Mouse (Mus musculus) ES-Bruce4 (cell line): ENCODE data around the gene Rgs11. TPM values are rescaled to one million over a fixed set of nuclear protein-coding genes. Genes with fewer than 3 reads are reported as not detected.
A peak's percentile ranks its signal among the peaks of the same experiment; 100 is the strongest.

Source experiments
- H3K27ac ChIP-seq: 2 replicates; pipeline ENCODE4 v1.5.1; 2012; ENCODE audit warnings: low read length, inconsistent platforms; ENCODE audit not compliant: insufficient read depth
- H3K27me3 ChIP-seq: 2 replicates; pipeline ENCODE4 v1.6.1; 2012; ENCODE audit warnings: mild to moderate bottlenecking, low read length, inconsistent platforms; ENCODE audit not compliant: control insufficient read depth, poor library complexity, insufficient read depth, severe bottlenecking
- H3K36me3 ChIP-seq: 2 replicates; pipeline ENCODE4 v1.6.1; 2012; ENCODE audit warnings: inconsistent platforms, mild to moderate bottlenecking, low read length, moderate library complexity; ENCODE audit not compliant: control insufficient read depth, poor library complexity, insufficient read depth, severe bottlenecking
- H3K4me1 ChIP-seq: one replicate; pipeline ENCODE4 v1.8.1; 2011; ENCODE audit warnings: low read length; ENCODE audit not compliant: control insufficient read depth, insufficient read depth
- H3K4me3 ChIP-seq: 2 replicates; pipeline ENCODE4 v1.5.1; 2011; ENCODE audit warnings: low read depth, mild to moderate bottlenecking, low read length
- H3K9ac ChIP-seq: 2 replicates; pipeline ENCODE4 v1.6.1; 2012; ENCODE audit warnings: low read depth, mild to moderate bottlenecking, inconsistent platforms; ENCODE audit not compliant: poor library complexity, severe bottlenecking
- H3K9me3 ChIP-seq: replicated peaks from 2 replicates; pipeline ENCODE4 v1.6.1; 2012; ENCODE audit warnings: mild to moderate bottlenecking, low read length, inconsistent platforms; ENCODE audit not compliant: control insufficient read depth, poor library complexity, insufficient read depth, severe bottlenecking
- CTCF ChIP-seq: IDR thresholded peaks from one replicate; pipeline ENCODE4 v1.8.1; 2011; ENCODE audit warnings: low read depth, low read length
- EP300 ChIP-seq: IDR thresholded peaks from 2 replicates; pipeline ENCODE4 v1.6.1; 2011; ENCODE audit warnings: low read depth, low read length; ENCODE audit not compliant: insufficient read depth
- POLR2A ChIP-seq: IDR thresholded peaks from one replicate; pipeline ENCODE4 v1.8.1; 2011; ENCODE audit warnings: low read length; ENCODE audit not compliant: insufficient read depth
- polyA plus RNA-seq: library from polyadenylated mRNA; stranded (reverse); fragments of >200 nt; gene quantifications from 2 replicates; pipeline ENCODE4 v1.2.4, GENCODE M21; 2011; ENCODE audit warnings: low read depth; ENCODE audit not compliant: missing spikeins, insufficient read depth, insufficient read length

Rgs11 gene
- polyA plus RNA-seq, 1 experiment = 2.4 TPM

DNA sequence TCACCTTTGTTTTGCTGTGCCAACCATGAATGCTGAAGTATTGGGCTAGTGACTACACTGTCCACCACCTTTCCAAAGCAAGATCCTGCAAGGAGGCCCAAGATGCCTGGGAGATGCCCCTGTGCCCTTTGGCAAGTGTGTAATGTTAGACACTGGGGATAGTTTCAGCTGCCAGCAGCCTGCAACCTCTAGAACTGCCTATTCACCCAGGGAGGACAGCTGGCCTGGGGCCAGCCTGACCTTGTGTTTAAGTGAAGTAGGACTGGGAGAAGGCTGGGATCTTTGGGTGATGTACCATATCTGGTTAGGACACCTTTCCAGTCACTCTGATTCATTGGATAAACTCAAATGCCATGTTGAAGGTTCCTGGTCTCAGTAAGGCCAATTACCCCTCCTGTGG is 753 bp upstream of the Rgs11 start:
- no peaks in the 10 kb centered on the region; the same call in 1 of the 2 replicates for H3K27me3 ChIP-seq
- TF ChIP-seq CTCF = no peak
- TF ChIP-seq POLR2A = no peak
- TF ChIP-seq EP300 = no peak
- no peaks in the 10 kb centered on the region for H3K36me3 ChIP-seq
- H3K4me3 ChIP-seq = no peak overlapping the region
- no peak overlapping the region for H3K27ac ChIP-seq
- no peaks in the 10 kb centered on the region for H3K9me3 ChIP-seq
- peaks cover 4% of the 10 kb centered on the region for H3K4me1 ChIP-seq
- H3K9ac ChIP-seq = no peak overlapping the region

DNA sequence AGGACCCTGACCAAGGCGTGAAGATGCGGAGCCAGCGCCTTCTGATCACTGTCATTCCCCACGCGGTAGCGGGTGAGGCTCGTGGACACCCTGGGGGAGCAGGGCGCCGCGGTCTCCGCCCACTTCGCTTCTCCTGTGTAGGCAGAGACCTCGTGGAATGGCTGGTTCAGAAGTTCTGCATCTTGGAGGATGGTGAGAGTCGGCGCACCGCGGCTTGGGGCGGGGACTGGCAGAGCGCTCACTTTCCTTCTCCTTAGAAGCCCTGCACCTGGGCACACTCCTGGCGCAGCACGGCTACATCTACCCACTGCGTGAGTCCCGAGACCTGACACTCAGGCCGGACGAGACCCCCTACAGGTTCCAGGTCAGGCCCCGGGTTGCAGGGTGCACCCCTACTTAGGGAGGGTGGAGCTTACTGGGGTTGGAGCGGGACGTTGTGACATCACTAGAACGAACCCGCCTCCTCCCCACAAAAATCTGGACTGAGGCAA is 615 bp downstream of the Rgs11 start:
- H3K9me3 ChIP-seq = no peaks in the 10 kb centered on the region
- no peaks in the 10 kb centered on the region; the same call in 1 of the 2 replicates for H3K27me3 ChIP-seq
- peak overlapping the region; percentile 94 for H3K4me3 ChIP-seq
- no peak for TF ChIP-seq CTCF
- no peak for TF ChIP-seq POLR2A
- TF ChIP-seq EP300 = no peak
- H3K4me1 ChIP-seq = peaks cover 4% of the 10 kb centered on the region
- H3K9ac ChIP-seq = peak overlapping the region; percentile 50
- H3K27ac ChIP-seq = no peak overlapping the region
- no peaks in the 10 kb centered on the region for H3K36me3 ChIP-seq

GRCm38 (mm10) chr17:26204766-26205165 is 2.0 kb downstream of the Rgs11 start:
- no peaks in the 10 kb centered on the region for H3K9me3 ChIP-seq
- H3K36me3 ChIP-seq = no peaks in the 10 kb centered on the region
- no peak overlapping the region for H3K4me3 ChIP-seq
- H3K27ac ChIP-seq = no peak overlapping the region
- TF ChIP-seq POLR2A (no peak), EP300 (no peak), CTCF (no peak)
- H3K27me3 ChIP-seq = no peaks in the 10 kb centered on the region; the same call in 1 of the 2 replicates
- H3K9ac ChIP-seq = no peak overlapping the region
- H3K4me1 ChIP-seq = peaks cover 4% of the 10 kb centered on the region

GRCm38 (mm10) chr17:26206392-26206791 is 3.6 kb downstream of the Rgs11 start:
- H3K27me3 ChIP-seq = no peaks in the 10 kb centered on the region
- no peak for TF ChIP-seq EP300
- TF ChIP-seq CTCF = no peak
- TF ChIP-seq POLR2A = no peak
- no peaks in the 10 kb centered on the region for H3K9me3 ChIP-seq
- no peak overlapping the region for H3K4me3 ChIP-seq
- no peaks in the 10 kb centered on the region for H3K36me3 ChIP-seq
- no peak overlapping the region for H3K27ac ChIP-seq
- H3K4me1 ChIP-seq = peaks cover 4% of the 10 kb centered on the region
- no peak overlapping the region for H3K9ac ChIP-seq

DNA sequence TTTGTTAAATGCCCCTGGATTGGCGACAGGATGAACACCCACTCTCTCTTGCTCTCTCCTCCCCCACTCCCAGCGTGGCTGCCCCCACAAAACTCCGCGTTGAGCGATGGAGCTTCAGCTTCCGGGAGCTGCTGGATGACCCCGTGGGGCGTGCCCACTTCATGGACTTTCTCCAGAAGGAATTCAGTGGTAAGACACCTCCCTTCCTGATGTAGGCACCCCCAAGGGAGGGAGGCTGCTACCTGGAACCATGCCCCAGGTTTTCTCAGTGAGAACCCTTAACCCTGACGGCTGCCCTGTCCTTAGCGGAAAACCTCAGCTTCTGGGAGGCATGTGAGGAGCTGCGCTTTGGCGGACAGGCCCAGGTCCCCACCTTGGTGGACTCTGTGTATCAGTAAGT is 4.9 kb downstream of the Rgs11 start, which contains the start of gene Arhgdig:
Gene Arhgdig (minus strand): TSS at position 101 of the 400 bp plus-strand sequence.
- H3K9ac ChIP-seq = no peak within 1 kb of the TSS
- H3K36me3 ChIP-seq = no peaks in the 10 kb centered on the region
- H3K4me1 ChIP-seq = peaks cover 3% of the 10 kb centered on the region
- no peaks in the 10 kb centered on the region for H3K27me3 ChIP-seq
- no peak within 1 kb of the TSS for H3K4me3 ChIP-seq
- no peak within 1 kb of the TSS for H3K27ac ChIP-seq
- TF ChIP-seq POLR2A (no peak), EP300 (no peak), CTCF (no peak)
- no peaks in the 10 kb centered on the region for H3K9me3 ChIP-seq

DNA sequence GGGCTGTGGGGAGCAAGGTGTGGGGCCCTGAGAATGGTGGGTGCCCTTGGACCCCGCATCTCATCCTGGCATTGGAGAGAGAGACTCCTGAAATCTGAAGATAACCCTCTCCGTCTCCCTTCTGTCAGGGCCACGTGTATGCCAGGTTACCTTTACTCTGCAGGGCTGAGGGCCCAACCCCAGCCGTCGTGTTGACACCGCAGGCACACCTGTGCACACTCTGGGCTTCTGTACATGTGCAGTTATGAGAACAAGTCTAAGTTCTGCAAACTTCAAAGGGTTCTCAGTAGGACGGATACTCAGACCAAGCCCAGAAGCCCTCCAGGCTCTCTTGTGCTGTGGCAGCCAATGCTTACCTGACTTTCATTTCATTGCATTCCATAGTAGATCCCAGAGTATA is 9.5 kb downstream of the Rgs11 start:
- Histone ChIP-seq H3K27ac (no peak overlapping the region), H3K9ac (no peak overlapping the region), H3K27me3 (no peaks in the 10 kb centered on the region)

More for the DNA sequence above, 9.5 kb downstream of the Rgs11 start:
- Histone ChIP-seq H3K36me3 (no peaks in the 10 kb centered on the region), H3K9me3 (no peaks in the 10 kb centered on the region), H3K4me1 (no peaks in the 10 kb centered on the region), H3K4me3 (no peak overlapping the region)
- TF ChIP-seq CTCF (no peak), EP300 (no peak), POLR2A (no peak)
